Mouse (Mus musculus) cerebellum, postnatal 10 days (tissue): ENCODE results near the gene Bnip2.
A peak's percentile ranks its signal among the peaks of the same experiment; 100 is the strongest.
"Not testable (repeated sequence)": the region's sequence is repeated elsewhere in the genome, so short reads cannot be mapped to it uniquely, and the experiment has no call there.

ENCODE experiments used
- DNase-seq, 2 experiments: peaks; one replicate each; pipeline ENCODE4 v3.0.0; 2021; ENCODE audit warnings: mixed read lengths in 2 of 2

The Bnip2 gene

GRCm38 (mm10) chr9:70011537-70012407 lies 22.5 kb downstream of the Bnip2 start:
- DNase-seq, result no peak

GRCm38 (mm10) chr9:70012408-70012901 lies 23.2 kb downstream of the Bnip2 start, which contains the start of gene Gtf2a2:
Gene Gtf2a2 (plus strand): TSS chr9:70012550.
- DNase-seq, result peak; percentile 98

- DNase-seq, result no peak
Observed at GRCm38 (mm10) chr9:70015632-70016031, 26.4 kb downstream of the Bnip2 start.

- DNase-seq, result peak in 1 of 2 experiments; percentile 33
Observed at GRCm38 (mm10) chr9:70018879-70019278, 29.6 kb downstream of the Bnip2 start.

- DNase-seq, result no peak
Observed at GRCm38 (mm10) chr9:70021610-70022009, 32.3 kb downstream of the Bnip2 start.

GRCm38 (mm10) chr9:70022083-70022482 lies 32.8 kb downstream of the Bnip2 start:
- no peak for DNase-seq

- not testable (repeated sequence) for DNase-seq
Observed at GRCm38 (mm10) chr9:70023615-70024014, 34.3 kb downstream of the Bnip2 start.

GRCm38 (mm10) chr9:70024648-70025047 lies 35.4 kb downstream of the Bnip2 start:
- no peak for DNase-seq

- DNase-seq, result no peak
Observed at GRCm38 (mm10) chr9:70025365-70026012, 36.2 kb downstream of the Bnip2 start.

- no peak for DNase-seq
Observed at GRCm38 (mm10) chr9:70032167-70032566, 42.9 kb downstream of the Bnip2 start.

GRCm38 (mm10) chr9:70033056-70033455 lies 43.8 kb downstream of the Bnip2 start:
- no peak for DNase-seq

GRCm38 (mm10) chr9:70034702-70035101 lies 45.4 kb downstream of the Bnip2 start:
- DNase-seq, result no peak

GRCm38 (mm10) chr9:70036646-70037045 lies 47.4 kb downstream of the Bnip2 start:
- DNase-seq, result no peak

GRCm38 (mm10) chr9:70037988-70038387 lies 48.7 kb downstream of the Bnip2 start, which contains the start of gene Gcnt3:
Gene Gcnt3 (minus strand): TSS chr9:70038088.
- DNase-seq, result no peak

- no peak for DNase-seq
Observed at GRCm38 (mm10) chr9:70039597-70040385, 50.5 kb downstream of the Bnip2 start.

- no peak for DNase-seq
Observed at GRCm38 (mm10) chr9:70040570-70040969, 51.3 kb downstream of the Bnip2 start.

- no peak for DNase-seq
Observed at GRCm38 (mm10) chr9:70042137-70042536, 52.9 kb downstream of the Bnip2 start.

- no peak for DNase-seq
Observed at GRCm38 (mm10) chr9:70042935-70043334, 53.7 kb downstream of the Bnip2 start.

GRCm38 (mm10) chr9:70044865-70045264 lies 55.6 kb downstream of the Bnip2 start:
- DNase-seq, result no peak

- DNase-seq, result no peak
Observed at GRCm38 (mm10) chr9:70046255-70046654, 57.0 kb downstream of the Bnip2 start.

- DNase-seq, result no peak
Observed at GRCm38 (mm10) chr9:70047839-70048238, 58.6 kb downstream of the Bnip2 start.

GRCm38 (mm10) chr9:70048280-70048679 lies 59.0 kb downstream of the Bnip2 start:
- no peak for DNase-seq
